Mouse (Mus musculus): Measurements from ENCODE around the gene Olfr1502.
"Not testable (repeated sequence)": the region's sequence is repeated elsewhere in the genome, so short reads cannot be mapped to it uniquely, and the experiment has no call there.

Gene Olfr1502

DNA sequence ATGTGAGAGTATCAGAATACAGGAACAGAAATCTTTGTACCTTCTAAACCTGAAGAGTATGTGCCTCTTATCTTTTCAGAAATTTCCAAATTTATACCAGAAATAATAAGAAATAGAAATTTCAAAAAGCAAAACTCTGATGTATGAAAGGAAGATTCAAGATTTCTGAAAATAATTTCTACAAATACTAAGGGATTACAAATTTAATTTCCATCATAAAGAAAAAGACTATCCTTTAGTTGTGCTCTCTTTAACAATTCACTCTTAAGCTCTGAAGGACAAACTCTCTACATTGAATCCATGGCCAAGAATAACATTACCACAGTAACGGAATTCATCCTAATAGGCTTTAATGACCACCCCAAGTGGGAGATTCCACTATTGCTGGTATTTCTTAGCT lies at the start of gene Olfr1502:
Olfr1502 (plus strand) TSS at position 301 of the 400 bp plus-strand sequence.
- DNase-seq, result no peak

- no peak for DNase-seq
Measured at GRCm38 (mm10) chr19:13812823-13813222, 48.8 kb upstream of the Olfr1502 start.

DNA sequence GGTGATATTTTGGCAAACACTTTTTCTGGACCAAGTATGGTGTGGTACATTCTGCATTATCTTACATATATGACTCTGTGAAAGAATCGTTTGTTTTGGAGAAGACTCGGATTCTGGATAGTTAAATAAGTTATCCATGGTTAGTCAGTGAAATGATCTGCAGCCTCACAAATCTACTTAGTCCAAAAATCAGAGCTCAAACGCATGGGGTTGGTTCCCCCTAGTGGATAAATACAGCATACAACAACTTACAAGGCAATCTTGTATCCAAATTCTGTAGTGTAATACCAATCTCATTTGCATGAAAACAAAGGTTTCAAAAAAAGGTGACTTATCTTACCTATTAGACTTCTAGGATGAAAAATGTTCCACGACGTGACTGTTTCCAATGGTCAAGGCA lies 42.8 kb upstream of the Olfr1502 start:
- DNase-seq, result no peak

DNA sequence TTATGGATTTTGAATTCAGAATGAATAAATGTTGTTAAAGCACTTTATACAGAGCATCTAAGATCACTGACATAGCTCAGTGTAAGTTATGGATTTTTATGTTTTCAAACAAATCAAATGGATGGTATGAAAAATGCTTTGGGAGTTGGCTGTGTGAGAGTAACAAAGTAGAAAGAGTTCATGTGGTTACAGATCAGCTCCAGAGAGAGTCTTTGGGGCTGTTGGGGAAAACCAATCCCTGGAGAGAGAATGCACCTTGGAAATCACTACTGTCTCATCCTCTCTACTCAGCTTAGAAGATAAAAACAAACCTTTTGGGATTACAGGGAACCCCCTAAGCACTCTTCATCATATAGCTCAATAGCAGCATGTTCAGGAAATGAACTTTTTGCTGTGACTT lies 42.2 kb upstream of the Olfr1502 start, which contains the start of gene Olfr1499:
Olfr1499 (minus strand) TSS at position 101 of the 400 bp plus-strand sequence.
- DNase-seq, result no peak

DNA sequence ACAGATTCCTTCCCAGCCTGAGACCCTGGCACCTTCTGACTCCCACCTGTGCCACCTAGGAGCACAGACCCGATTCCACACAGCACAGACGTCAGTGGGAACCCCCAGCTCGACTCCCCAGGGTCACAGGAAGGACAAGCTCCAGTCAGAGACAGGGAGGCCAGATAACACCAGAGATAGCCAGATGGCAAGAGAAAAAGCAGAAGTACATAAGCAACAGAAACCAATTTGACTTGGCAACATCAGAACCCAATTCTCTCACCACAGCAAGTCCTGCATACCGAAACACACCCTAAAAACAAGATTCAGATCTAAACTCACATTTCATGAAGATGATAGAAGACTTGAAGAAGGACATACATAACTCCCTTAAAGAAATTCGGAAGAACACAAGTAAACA lies 40.7 kb upstream of the Olfr1502 start:
- DNase-seq, result no peak

GRCm38 (mm10) chr19:13828447-13828846 lies 33.1 kb upstream of the Olfr1502 start:
- DNase-seq, result no peak

DNA sequence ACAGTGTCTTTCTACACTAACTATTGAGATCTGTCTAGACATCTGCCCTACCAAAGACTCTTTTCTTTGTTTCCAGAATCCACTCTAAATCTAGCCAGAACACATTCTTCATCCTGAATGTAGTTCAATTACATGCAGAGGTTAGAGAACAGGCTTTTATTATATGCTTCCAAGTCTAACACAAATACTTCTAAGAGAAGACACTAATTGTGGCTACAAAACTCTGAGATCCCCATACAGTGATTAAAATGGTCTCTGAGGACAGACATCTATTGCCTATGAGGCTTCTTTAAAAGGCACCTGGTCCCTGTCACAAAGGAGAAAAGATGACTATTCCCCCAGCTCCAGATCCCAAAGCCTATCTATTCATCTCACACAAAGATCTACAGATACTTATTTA lies 31.2 kb upstream of the Olfr1502 start, which contains the start of gene Olfr1500:
Olfr1500 (minus strand) TSS at position 101 of the 400 bp plus-strand sequence.
- DNase-seq, result no peak

GRCm38 (mm10) chr19:13850592-13850991 lies 11.0 kb upstream of the Olfr1502 start, which contains the start of gene Olfr1501:
TSS of gene Olfr1501 (minus strand) at chr19:13850692.
- DNase-seq, result not testable (repeated sequence)

GRCm38 (mm10) chr19:13897828-13898227 lies 36.2 kb downstream of the Olfr1502 start, which contains the start of gene Olfr1504:
TSS of gene Olfr1504 (minus strand) at chr19:13897928.
- no peak for DNase-seq
